Mouse (Mus musculus) kidney, adult 2 months (tissue): ENCODE measurements around the gene Rps10. TPM values are rescaled to one million over a fixed set of nuclear protein-coding genes. Genes with fewer than 3 reads are reported as not detected.

ENCODE experiments used
- DNase-seq: peaks from one replicate; pipeline ENCODE4 v3.0.0; 2021
- H3K27ac ChIP-seq: fragments of 200-500 bp; 2 replicates; pipeline ENCODE4 v1.5.1; 2012; ENCODE audit warnings: low read depth, low read length, control low read depth, inconsistent platforms; ENCODE audit not compliant: insufficient read depth
- H3K27me3 ChIP-seq: fragments of 200-500 bp; replicated peaks from 2 replicates; pipeline ENCODE4 v1.6.1; 2012; ENCODE audit warnings: mild to moderate bottlenecking, moderate library complexity, low read length, inconsistent platforms; ENCODE audit not compliant: control insufficient read depth, insufficient read depth
- H3K36me3 ChIP-seq: fragments of 200-500 bp; 2 replicates; pipeline ENCODE4 v1.6.1; 2012; ENCODE audit warnings: mild to moderate bottlenecking, moderate library complexity, low read length, inconsistent platforms; ENCODE audit not compliant: control insufficient read depth, insufficient read depth
- H3K4me1 ChIP-seq: fragments of 200-500 bp; 2 replicates; pipeline ENCODE4 v1.6.1; 2011; ENCODE audit warnings: low read length; ENCODE audit not compliant: control insufficient read depth, insufficient read depth
- H3K4me3 ChIP-seq: fragments of 200-500 bp; 2 replicates; pipeline ENCODE4 v1.5.1; 2011; ENCODE audit warnings: mild to moderate bottlenecking, low read depth, low read length, control low read depth; ENCODE audit not compliant: insufficient read depth
- CTCF ChIP-seq: fragments of 200-500 bp; conservative IDR thresholded peaks from 2 replicates; pipeline ENCODE4 v1.5.1; 2011; ENCODE audit warnings: low read depth, mild to moderate bottlenecking, control low read depth, low read length, moderate library complexity, mixed read lengths; ENCODE audit not compliant: insufficient read depth, insufficient read length
- POLR2A ChIP-seq: fragments of 200-500 bp; IDR thresholded peaks from one replicate; pipeline ENCODE4 v1.6.1; 2011; ENCODE audit warnings: low read depth, low read length, control low read depth
- WGBS: fragments of 180-500 bp; shearing (Covaris S2); methylation state at CpG from one replicate; pipeline ENCODE4 v1.1.7; 2018; 5-methylcytosine and 5-hydroxymethylcytosine counted together
- polyA plus RNA-seq: library from polyadenylated mRNA; depleted of rRNA; stranded (reverse); fragments of >200 nt; gene quantifications from 2 replicates; pipeline ENCODE4 v1.2.3, GENCODE M21; 2012

Rps10 gene
- polyA plus RNA-seq, 1 experiment, result 927 TPM

DNA sequence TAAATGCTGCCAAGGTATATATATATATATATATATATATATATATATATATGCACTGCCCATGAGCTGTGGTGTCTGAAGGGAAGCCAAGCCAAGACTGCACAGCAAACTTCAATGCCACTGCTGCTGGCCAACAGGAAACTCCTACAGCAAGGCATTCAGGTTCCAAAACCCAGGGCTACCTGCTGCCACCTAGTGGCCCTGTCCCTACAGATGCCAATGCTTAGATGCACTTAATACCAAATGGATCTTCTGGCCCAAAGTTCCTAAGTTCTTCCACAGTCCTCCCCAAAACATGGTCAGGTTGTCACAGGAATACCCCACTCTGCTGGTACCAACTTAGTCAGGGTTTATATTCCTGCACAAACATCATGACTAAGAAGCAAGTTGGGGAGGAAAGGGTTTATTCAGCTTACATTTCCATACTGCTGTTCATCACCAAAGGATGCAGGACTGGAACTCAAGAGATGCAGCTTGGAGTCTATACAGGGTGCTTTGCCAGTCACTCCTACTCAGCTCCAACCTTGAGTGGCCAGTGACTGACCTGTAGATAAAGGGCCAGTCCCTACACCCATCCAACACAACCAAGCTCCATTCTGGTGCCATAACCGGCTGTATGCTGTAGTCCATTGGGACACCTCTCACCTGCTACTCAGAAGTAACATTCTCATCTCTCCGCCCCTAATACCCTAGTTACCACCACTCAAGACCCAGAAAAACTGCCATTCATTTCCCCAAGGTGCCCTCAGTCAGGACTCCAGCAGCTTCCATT is 7.0 kb downstream of the Rps10 start:
- TF ChIP-seq CTCF (peak; percentile 96), POLR2A (no peak)
- WGBS, result 77% methylated on average over 2 of the region's 2 CpGs
- H3K4me3 ChIP-seq, result no peak overlapping the region
- peaks cover 6% of the 10 kb centered on the region; the same call in 1 of the 2 replicates for H3K4me1 ChIP-seq
- H3K27me3 ChIP-seq, result no peaks in the 10 kb centered on the region
- peak; percentile 89 for DNase-seq
- no peak overlapping the region for H3K27ac ChIP-seq
- H3K36me3 ChIP-seq, result no peaks in the 10 kb centered on the region

GRCm38 (mm10) chr17:27628376-27628775 is 8.1 kb downstream of the Rps10 start:
- TF ChIP-seq POLR2A (no peak), CTCF (no peak)
- Histone ChIP-seq H3K36me3 (no peaks in the 10 kb centered on the region), H3K27me3 (no peaks in the 10 kb centered on the region), H3K4me3 (no peak overlapping the region), H3K4me1 (peaks cover 8% of the 10 kb centered on the region), H3K27ac (no peak overlapping the region)
- 86% methylated on average over 8 of the region's 8 CpGs for WGBS
- DNase-seq, result no peak

DNA sequence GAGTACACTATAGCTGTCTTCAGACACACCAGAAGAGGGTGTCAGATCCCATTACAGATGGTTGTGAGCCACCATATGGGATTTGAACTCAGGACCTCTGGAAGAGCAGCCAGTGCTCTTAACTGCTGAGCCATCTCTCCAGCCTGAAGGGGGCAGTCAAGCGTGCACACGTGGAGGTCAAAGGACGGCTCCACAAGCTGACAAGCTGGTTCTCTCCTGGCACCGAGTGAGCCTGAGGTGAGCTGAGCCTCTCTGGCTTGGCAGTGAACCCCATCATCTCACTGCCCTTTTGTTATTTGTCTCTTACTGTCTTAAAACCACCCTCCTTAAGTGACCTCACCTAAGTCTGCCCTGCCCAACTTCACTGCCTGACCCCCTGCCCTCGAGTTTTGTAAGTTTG is 9.0 kb downstream of the Rps10 start:
- H3K36me3 ChIP-seq, result no peaks in the 10 kb centered on the region
- H3K27me3 ChIP-seq, result no peaks in the 10 kb centered on the region
- H3K4me1 ChIP-seq, result peaks cover 7% of the 10 kb centered on the region
- H3K27ac ChIP-seq, result peak overlapping the region; percentile 22; the same call in 1 of the 2 replicates
- 26% methylated on average over 5 of the region's 5 CpGs for WGBS
- DNase-seq, result peak; percentile 88
- peak; percentile 46 for TF ChIP-seq CTCF
- no peak for TF ChIP-seq POLR2A
- no peak overlapping the region for H3K4me3 ChIP-seq

- Histone ChIP-seq H3K4me3 (no peak overlapping the region), H3K27ac (no peak overlapping the region), H3K27me3 (no peaks in the 10 kb centered on the region), H3K36me3 (no peaks in the 10 kb centered on the region), H3K4me1 (peaks cover 12% of the 10 kb centered on the region)
- 66% methylated on average over 5 of the region's 5 CpGs for WGBS
- TF ChIP-seq POLR2A (no peak), CTCF (no peak)
- no peak for DNase-seq
Observed at GRCm38 (mm10) chr17:27626681-27627080, 9.8 kb downstream of the Rps10 start.

DNA sequence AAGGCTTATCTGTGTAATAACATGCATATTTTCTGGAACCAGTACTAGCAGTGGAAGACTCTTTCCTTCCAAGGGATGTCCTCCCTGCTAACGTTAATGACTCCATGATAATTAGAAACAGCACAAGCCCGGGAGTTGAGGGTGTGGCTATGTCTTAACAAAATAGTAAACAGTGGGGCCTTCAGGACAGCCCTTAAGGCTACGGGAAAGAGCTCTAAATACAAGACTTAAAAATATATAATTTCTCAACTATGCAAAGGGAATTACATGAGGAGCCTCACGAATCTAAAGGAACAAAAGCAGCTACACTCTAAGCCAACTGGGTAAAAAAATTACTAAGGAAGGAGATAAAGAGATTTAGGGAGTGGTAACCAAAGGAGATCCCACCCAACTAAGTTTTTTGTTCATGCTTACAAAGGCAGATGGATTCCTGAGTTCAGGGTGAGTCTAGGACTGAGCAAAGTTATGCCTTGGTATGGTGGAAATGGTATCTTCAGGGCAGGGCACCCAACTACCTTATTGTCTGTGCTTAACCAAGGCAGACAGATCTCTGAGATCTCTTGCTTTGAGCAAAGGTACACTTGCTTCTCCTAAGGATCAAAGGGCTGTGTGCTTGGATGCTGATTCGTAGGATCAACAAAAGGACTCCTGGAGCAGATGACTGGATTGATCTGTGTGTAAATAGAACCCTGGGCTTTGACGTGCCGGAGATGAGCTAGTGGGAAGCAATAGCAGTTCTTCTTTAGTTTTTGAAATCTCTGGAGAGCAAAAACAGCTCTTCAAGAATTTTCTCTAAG is 10.8 kb downstream of the Rps10 start:
- H3K4me1 ChIP-seq, result peaks cover 17% of the 10 kb centered on the region
- TF ChIP-seq POLR2A, result no peak
- TF ChIP-seq CTCF, result no peak
- WGBS, result 76% methylated on average over 7 of the region's 7 CpGs
- H3K4me3 ChIP-seq, result no peak overlapping the region
- H3K27ac ChIP-seq, result no peak overlapping the region
- no peaks in the 10 kb centered on the region for H3K36me3 ChIP-seq
- H3K27me3 ChIP-seq, result no peaks in the 10 kb centered on the region
- DNase-seq, result peak; percentile 25

- H3K27ac ChIP-seq, result peak within 1 kb of the TSS; percentile 66
- peak; percentile 91 for DNase-seq
- peak within 1 kb of the TSS; percentile 83 for H3K4me3 ChIP-seq
- peaks cover 17% of the 10 kb centered on the region for H3K4me1 ChIP-seq
- no peaks in the 10 kb centered on the region for H3K27me3 ChIP-seq
- no peaks in the 10 kb centered on the region for H3K36me3 ChIP-seq
- TF ChIP-seq POLR2A, result peak; percentile 12
- TF ChIP-seq CTCF, result no peak
- 7% methylated on average over 89 of the region's 91 CpGs for WGBS
Observed at GRCm38 (mm10) chr17:27623360-27624326, 12.8 kb downstream of the Rps10 start, which contains the start of gene Nudt3. Gene Nudt3, minus strand, starts transcription at chr17:27623495.
